Mouse (Mus musculus) lung, embryonic 15.5 days (tissue): Measurements from ENCODE around the gene H1foo. TPM values are rescaled to one million over a fixed set of nuclear protein-coding genes. Genes with fewer than 3 reads are reported as not detected.

Experiments used
- ATAC-seq: fragments of 200-750 bp; cut with Nextera tagmentation; 2 replicates; pipeline ENCODE4 v1.8.0; 2017; ENCODE audit warnings: moderate number of reproducible peaks, borderline replicate concordance; ENCODE audit not compliant: low FRiP score, low TSS enrichment; ENCODE audit errors: extremely low read depth
- H3K27ac ChIP-seq: fragments of 300-500 bp; sonication (generic); 2 replicates; pipeline ENCODE4 v1.5.1; 2015; ENCODE audit warnings: moderate library complexity, mild to moderate bottlenecking, inconsistent platforms
- H3K27me3 ChIP-seq: fragments of 300-500 bp; sonication (generic); 2 replicates; pipeline ENCODE4 v1.6.1; 2015; ENCODE audit warnings: inconsistent platforms
- H3K36me3 ChIP-seq: fragments of 300-500 bp; sonication (generic); 2 replicates; pipeline ENCODE4 v1.6.1; 2015; ENCODE audit warnings: inconsistent platforms
- H3K4me1 ChIP-seq: fragments of 300-500 bp; sonication (generic); 2 replicates; pipeline ENCODE4 v1.6.1; 2015; ENCODE audit warnings: inconsistent platforms
- H3K4me2 ChIP-seq: fragments of 300-500 bp; sonication (generic); 2 replicates; pipeline ENCODE4 v1.6.1; 2015; ENCODE audit warnings: inconsistent platforms, mild to moderate bottlenecking, moderate library complexity
- H3K4me3 ChIP-seq: fragments of 300-500 bp; sonication (generic); 2 replicates; pipeline ENCODE4 v1.5.1; 2015; ENCODE audit warnings: mild to moderate bottlenecking, inconsistent platforms
- H3K9ac ChIP-seq: fragments of 300-500 bp; sonication (generic); 2 replicates; pipeline ENCODE4 v1.6.1; 2015; ENCODE audit warnings: inconsistent platforms
- H3K9me3 ChIP-seq: fragments of 300-500 bp; sonication (generic); 2 replicates; pipeline ENCODE4 v1.6.1; 2016; ENCODE audit warnings: inconsistent platforms
- WGBS: fragments of 180-500 bp; shearing (Covaris S2); methylation state at CpG from one replicate; pipeline ENCODE4 v1.1.7; 2015; 5-methylcytosine and 5-hydroxymethylcytosine counted together
- polyA plus RNA-seq: library from polyadenylated mRNA; unstranded; fragments of >200 nt; fragmentation: Nextera tagmentation; extraction: Ambion mirVana; gene quantifications from 2 replicates; pipeline ENCODE4 v1.2.1, GENCODE M21; 2015

Gene H1foo
- polyA plus RNA-seq, 1 experiment from 2014 or later: not detected

GRCm38 (mm10) chr6:115990056-115990455 is 45.3 kb downstream of the H1foo start:
- Histone ChIP-seq H3K9ac (0 out of 2 replicates have a peak overlapping the region, but pooled peaks have one; percentile 8), H3K4me3 (peak overlapping the region; percentile 60), H3K27me3 (peaks cover 26% of the 10 kb centered on the region), H3K9me3 (no peaks in the 10 kb centered on the region), H3K4me2 (peak overlapping the region; percentile 86), H3K27ac (no peak overlapping the region), H3K4me1 (peaks cover 79% of the 10 kb centered on the region), H3K36me3 (no peaks in the 10 kb centered on the region)
- WGBS: 67% methylated on average over 3 of the region's 3 CpGs
- no peak for ATAC-seq

- Histone ChIP-seq H3K36me3 (no peaks in the 10 kb centered on the region), H3K9me3 (no peaks in the 10 kb centered on the region), H3K4me3 (peak overlapping the region; percentile 60), H3K27ac (no peak overlapping the region), H3K4me2 (peak overlapping the region; percentile 86), H3K9ac (peak overlapping the region; percentile 44; the same call in 1 of the 2 replicates), H3K4me1 (peaks cover 76% of the 10 kb centered on the region), H3K27me3 (peaks cover 26% of the 10 kb centered on the region)
- WGBS: 65% methylated on average over 9 of the region's 9 CpGs
- ATAC-seq: no peak
These were observed 45.7 kb downstream of the H1foo start for GRCm38 (mm10) chr6:115990479-115990878.

GRCm38 (mm10) chr6:115991108-115991880 is 46.6 kb downstream of the H1foo start:
- H3K27ac ChIP-seq: peak overlapping the region; percentile 75
- no peaks in the 10 kb centered on the region for H3K9me3 ChIP-seq
- H3K27me3 ChIP-seq: peaks cover 26% of the 10 kb centered on the region
- H3K4me2 ChIP-seq: peak overlapping the region; percentile 86
- peaks cover 76% of the 10 kb centered on the region for H3K4me1 ChIP-seq
- peak overlapping the region; percentile 60 for H3K4me3 ChIP-seq
- 24% methylated on average over 13 of the region's 13 CpGs for WGBS
- H3K36me3 ChIP-seq: no peaks in the 10 kb centered on the region
- H3K9ac ChIP-seq: peak overlapping the region; percentile 44
- no peak for ATAC-seq

GRCm38 (mm10) chr6:115991881-115992620 is 47.3 kb downstream of the H1foo start:
- peak overlapping the region; percentile 86 for H3K4me2 ChIP-seq
- peak overlapping the region; percentile 75 for H3K27ac ChIP-seq
- 22% methylated on average over 10 of the region's 10 CpGs for WGBS
- peak overlapping the region; percentile 44 for H3K9ac ChIP-seq
- H3K9me3 ChIP-seq: no peaks in the 10 kb centered on the region
- H3K27me3 ChIP-seq: peaks cover 26% of the 10 kb centered on the region
- H3K36me3 ChIP-seq: no peaks in the 10 kb centered on the region
- no peak for ATAC-seq
- H3K4me1 ChIP-seq: peaks cover 76% of the 10 kb centered on the region
- H3K4me3 ChIP-seq: peak overlapping the region; percentile 60

GRCm38 (mm10) chr6:115992981-115993380 is 48.2 kb downstream of the H1foo start:
- H3K4me1 ChIP-seq: peaks cover 76% of the 10 kb centered on the region

GRCm38 (mm10) chr6:115993463-115994145 is 48.9 kb downstream of the H1foo start:
- no peak for ATAC-seq
- Histone ChIP-seq H3K4me1 (peaks cover 79% of the 10 kb centered on the region), H3K36me3 (no peaks in the 10 kb centered on the region), H3K9ac (peak overlapping the region; percentile 75), H3K27ac (peak overlapping the region; percentile 95), H3K9me3 (no peaks in the 10 kb centered on the region), H3K4me2 (peak overlapping the region; percentile 86), H3K27me3 (peaks cover 26% of the 10 kb centered on the region), H3K4me3 (peak overlapping the region; percentile 60)
- under 1% methylated on average over 86 of the region's 86 CpGs for WGBS

More at GRCm38 (mm10) chr6:115992981-115993380, 48.2 kb downstream of the H1foo start:
- Histone ChIP-seq H3K36me3 (no peaks in the 10 kb centered on the region), H3K9me3 (no peaks in the 10 kb centered on the region), H3K9ac (peak overlapping the region; percentile 75), H3K27me3 (peaks cover 26% of the 10 kb centered on the region), H3K4me2 (peak overlapping the region; percentile 86), H3K4me3 (peak overlapping the region; percentile 60), H3K27ac (peak overlapping the region; percentile 95)
- no peak for ATAC-seq
- WGBS: 27% methylated on average over 6 of the region's 6 CpGs

- peak overlapping the region; percentile 60 for H3K4me3 ChIP-seq
- peaks cover 76% of the 10 kb centered on the region for H3K4me1 ChIP-seq
- ATAC-seq: no peak
- H3K27ac ChIP-seq: peak overlapping the region; percentile 95
- no peaks in the 10 kb centered on the region for H3K9me3 ChIP-seq
- peak overlapping the region; percentile 75 for H3K9ac ChIP-seq
- peaks cover 26% of the 10 kb centered on the region for H3K27me3 ChIP-seq
- no peaks in the 10 kb centered on the region for H3K36me3 ChIP-seq
- H3K4me2 ChIP-seq: peak overlapping the region; percentile 86
- WGBS: under 1% methylated on average over 79 of the region's 93 CpGs
These were observed 49.6 kb downstream of the H1foo start for GRCm38 (mm10) chr6:115994146-115994876.

- peak within 1 kb of the TSS; percentile 86 for H3K4me2 ChIP-seq
- H3K4me1 ChIP-seq: peaks cover 69% of the 10 kb centered on the region
- peak within 1 kb of the TSS; percentile 95 for H3K27ac ChIP-seq
- under 1% methylated on average over 39 of the region's 51 CpGs for WGBS
- ATAC-seq: peak; percentile 81
- H3K27me3 ChIP-seq: peaks cover 26% of the 10 kb centered on the region
- H3K9ac ChIP-seq: peak within 1 kb of the TSS; percentile 75
- no peaks in the 10 kb centered on the region for H3K36me3 ChIP-seq
- H3K4me3 ChIP-seq: peak within 1 kb of the TSS; percentile 60
- no peaks in the 10 kb centered on the region for H3K9me3 ChIP-seq
These were observed 50.3 kb downstream of the H1foo start, which contains the start of gene Plxnd1 for GRCm38 (mm10) chr6:115994877-115995520. Gene Plxnd1 (minus strand): TSS chr6:115995005.

- H3K4me3 ChIP-seq: peak overlapping the region; percentile 60
- H3K9me3 ChIP-seq: no peaks in the 10 kb centered on the region
- H3K9ac ChIP-seq: peak overlapping the region; percentile 8; the same call in 1 of the 2 replicates
- WGBS: 41% methylated on average over 4 of the region's 4 CpGs
- H3K36me3 ChIP-seq: no peaks in the 10 kb centered on the region
- peak overlapping the region; percentile 95 for H3K27ac ChIP-seq
- no peak for ATAC-seq
- peaks cover 63% of the 10 kb centered on the region for H3K4me1 ChIP-seq
- H3K27me3 ChIP-seq: peaks cover 26% of the 10 kb centered on the region
- H3K4me2 ChIP-seq: peak overlapping the region; percentile 86
These were observed 50.8 kb downstream of the H1foo start for GRCm38 (mm10) chr6:115995531-115995941.

- H3K9ac ChIP-seq: no peak overlapping the region
- no peaks in the 10 kb centered on the region for H3K36me3 ChIP-seq
- H3K9me3 ChIP-seq: no peaks in the 10 kb centered on the region
- peak overlapping the region; percentile 86; the same call in 1 of the 2 replicates for H3K4me2 ChIP-seq
- ATAC-seq: 0 out of 2 replicates have a peak, but pooled peaks have one; percentile 4
- WGBS: 19% methylated on average over 6 of the region's 6 CpGs
- peaks cover 56% of the 10 kb centered on the region for H3K4me1 ChIP-seq
- peaks cover 26% of the 10 kb centered on the region for H3K27me3 ChIP-seq
- H3K27ac ChIP-seq: peak overlapping the region; percentile 95
- no peak overlapping the region for H3K4me3 ChIP-seq
These were observed 51.6 kb downstream of the H1foo start for GRCm38 (mm10) chr6:115996171-115996851.
